Mouse (Mus musculus): ENCODE data around the gene Tmcc3.

DNA sequence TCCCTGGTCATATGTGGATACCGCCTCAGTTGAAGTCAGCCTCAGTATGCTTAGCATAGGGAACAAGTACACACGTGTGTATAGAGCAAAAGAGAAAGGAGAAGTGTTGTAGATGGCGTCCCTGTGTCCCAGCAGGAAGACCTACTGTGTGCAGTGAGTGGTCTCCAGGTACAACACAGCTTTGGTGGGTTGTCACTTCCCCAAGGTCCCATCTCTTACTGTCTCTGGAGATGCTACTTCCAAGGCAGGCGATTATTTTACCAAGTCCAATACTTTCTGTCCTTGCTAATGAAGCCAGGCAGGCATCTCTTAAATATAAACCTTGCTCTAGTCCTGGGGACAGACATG lies 69.6 kb downstream of the Tmcc3 start:
- TF ChIP-seq MAX (IDR thresholded peaks at IDR 0.05; ENCODE audit: low read length) (no peak), KAT2A (IDR thresholded peaks at IDR 0.05; ENCODE audit: insufficient replicate concordance, low read length) (no peak), ZC3H11A (IDR thresholded peaks at IDR 0.05; ENCODE audit: low read depth, low read length) (no peak)
